Mouse (Mus musculus) limb, embryonic 10.5 days (tissue): ENCODE measurements around the gene Ncam1. TPM values are rescaled to one million over a fixed set of nuclear protein-coding genes. Genes with fewer than 3 reads are reported as not detected.
A peak's percentile ranks its signal among the peaks of the same experiment; 100 is the strongest.

ENCODE experiments used
- DNase-seq: peaks from one replicate; pipeline ENCODE4 v3.0.0-alpha.2; 2017; ENCODE audit warnings: low spot score
- H3K27ac ChIP-seq: fragments of 300-500 bp; sonication (generic); 2 replicates; pipeline ENCODE4 v1.5.1; 2016; ENCODE audit warnings: mild to moderate bottlenecking
- H3K27me3 ChIP-seq: fragments of 300-500 bp; sonication (generic); 2 replicates; pipeline ENCODE4 v1.6.1; 2016; ENCODE audit warnings: low read depth, mild to moderate bottlenecking; ENCODE audit not compliant: poor library complexity, severe bottlenecking
- H3K36me3 ChIP-seq: fragments of 300-500 bp; sonication (generic); 2 replicates; pipeline ENCODE4 v1.6.1; 2016; ENCODE audit warnings: mild to moderate bottlenecking, moderate library complexity
- H3K4me1 ChIP-seq: fragments of 300-500 bp; sonication (generic); 2 replicates; pipeline ENCODE4 v1.6.1; 2016
- H3K4me3 ChIP-seq: fragments of 300-500 bp; sonication (generic); 2 replicates; pipeline ENCODE4 v1.5.1; 2016; ENCODE audit warnings: mild to moderate bottlenecking, moderate library complexity
- H3K9me3 ChIP-seq: fragments of 300-500 bp; sonication (generic); replicated peaks from 2 replicates; pipeline ENCODE4 v1.6.1; 2016; ENCODE audit warnings: mild to moderate bottlenecking
- WGBS: fragments of 180-500 bp; shearing (Covaris S2); methylation state at CpG from one replicate; pipeline ENCODE4 v1.1.7; 2016; 5-methylcytosine and 5-hydroxymethylcytosine counted together
- polyA plus RNA-seq: library from polyadenylated mRNA; unstranded; fragments of >200 nt; fragmentation: Nextera tagmentation; extraction: Ambion mirVana; gene quantifications from 2 replicates; pipeline ENCODE4 v1.2.1, GENCODE M21; 2016

Gene Ncam1
- polyA plus RNA-seq, 1 experiment from 2014 or later, result 27.9 TPM

DNA sequence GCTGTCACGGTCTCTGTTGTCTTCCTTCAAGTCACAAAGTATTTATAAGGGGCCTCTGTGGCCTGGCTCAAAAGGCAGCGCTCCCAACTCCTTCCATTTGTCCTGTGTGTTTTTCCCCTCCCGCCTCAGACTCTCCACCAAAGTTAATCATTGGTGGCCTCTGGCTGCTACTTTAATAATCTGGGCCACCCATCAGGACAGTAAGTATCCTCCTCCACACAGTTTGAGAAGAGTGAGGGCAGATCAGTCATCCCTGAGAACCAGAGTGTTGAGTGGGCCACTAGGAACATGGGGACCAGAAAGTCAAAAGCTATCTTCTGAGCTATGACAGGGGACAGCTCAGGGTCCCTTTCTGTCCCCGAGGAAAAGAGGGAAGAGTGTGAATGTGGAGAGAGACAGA is 256.1 kb downstream of the Ncam1 start:
- no peak for DNase-seq
- Histone ChIP-seq H3K27me3 (no peaks in the 10 kb centered on the region), H3K4me3 (no peak overlapping the region), H3K9me3 (no peaks in the 10 kb centered on the region), H3K27ac (no peak overlapping the region), H3K36me3 (peaks cover 6% of the 10 kb centered on the region; the same call in 1 of the 2 replicates), H3K4me1 (0 out of 2 replicates have a peak, but pooled peaks cover 6% of the 10 kb centered on the region)
- 89% methylated on average over 4 of the region's 4 CpGs for WGBS

DNA sequence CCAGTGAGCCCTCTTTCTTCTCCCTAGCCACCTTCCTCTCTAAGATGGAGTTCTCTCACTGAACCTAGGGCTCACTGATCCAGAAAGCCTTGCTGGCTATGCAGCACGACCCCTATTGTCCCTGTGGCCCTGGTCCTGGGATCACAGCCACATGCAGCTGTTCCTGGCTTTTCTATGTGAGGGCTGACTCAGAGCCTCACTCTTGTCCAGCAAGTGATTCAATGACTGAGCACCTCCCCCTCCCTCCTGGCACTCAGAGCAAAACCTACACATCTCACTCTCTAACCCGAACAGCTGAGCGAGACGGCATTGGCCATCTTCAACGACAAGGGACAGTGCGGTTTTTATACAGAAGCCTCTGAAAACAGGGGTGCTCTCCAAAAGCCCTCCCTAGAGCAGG is 260.9 kb downstream of the Ncam1 start:
- Histone ChIP-seq H3K36me3 (peaks cover 4% of the 10 kb centered on the region; the same call in 1 of the 2 replicates), H3K4me1 (peaks cover 35% of the 10 kb centered on the region), H3K4me3 (no peak overlapping the region), H3K27ac (no peak overlapping the region), H3K9me3 (no peaks in the 10 kb centered on the region), H3K27me3 (no peaks in the 10 kb centered on the region)
- no peak for DNase-seq
- WGBS, result 88% methylated on average over 6 of the region's 6 CpGs

DNA sequence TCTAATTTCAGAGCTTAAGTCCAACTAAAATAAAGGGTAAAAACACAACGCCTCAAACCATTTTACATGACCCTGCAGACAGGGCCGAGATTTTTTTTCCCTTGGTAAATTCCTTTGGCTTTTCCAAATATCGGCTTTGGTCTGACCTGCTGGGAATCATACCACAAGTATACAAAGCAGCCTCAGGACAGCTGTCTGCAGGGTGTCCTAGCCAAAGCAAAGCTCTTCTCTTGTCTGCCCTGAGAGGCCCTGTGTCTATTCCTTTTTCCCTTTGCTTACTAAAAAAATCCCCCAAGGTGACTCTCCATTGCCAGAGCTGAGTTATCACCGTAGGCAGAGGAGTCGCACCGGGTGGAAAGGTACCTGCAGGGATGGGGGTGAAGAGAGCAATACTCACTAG is 262.1 kb downstream of the Ncam1 start:
- H3K9me3 ChIP-seq, result no peaks in the 10 kb centered on the region
- H3K4me1 ChIP-seq, result peaks cover 36% of the 10 kb centered on the region
- 78% methylated on average over 6 of the region's 6 CpGs for WGBS
- H3K27ac ChIP-seq, result no peak overlapping the region
- H3K4me3 ChIP-seq, result no peak overlapping the region
- no peak for DNase-seq
- H3K36me3 ChIP-seq, result no peaks in the 10 kb centered on the region
- H3K27me3 ChIP-seq, result no peaks in the 10 kb centered on the region

DNA sequence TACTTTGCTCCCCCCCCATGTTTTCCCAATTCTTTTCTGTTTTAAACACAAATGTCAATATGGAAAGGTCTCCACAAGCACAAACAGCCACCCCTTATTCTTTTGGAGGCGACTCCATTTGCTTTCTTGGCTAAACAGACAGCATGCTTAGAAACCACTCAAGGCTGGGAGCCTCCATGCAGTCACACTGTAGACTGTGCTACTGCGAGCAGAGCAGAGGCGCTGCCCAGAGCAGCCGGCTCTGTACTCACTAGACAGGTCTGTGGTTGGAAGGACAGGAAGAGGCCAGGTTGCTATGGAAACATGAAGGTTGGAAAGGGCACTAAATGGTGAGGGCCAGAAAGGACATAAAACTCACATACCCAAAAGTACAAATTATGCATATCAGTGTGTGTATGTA is 263.8 kb downstream of the Ncam1 start:
- WGBS, result 45% methylated on average over 4 of the region's 4 CpGs
- H3K4me1 ChIP-seq, result peaks cover 45% of the 10 kb centered on the region

DNA sequence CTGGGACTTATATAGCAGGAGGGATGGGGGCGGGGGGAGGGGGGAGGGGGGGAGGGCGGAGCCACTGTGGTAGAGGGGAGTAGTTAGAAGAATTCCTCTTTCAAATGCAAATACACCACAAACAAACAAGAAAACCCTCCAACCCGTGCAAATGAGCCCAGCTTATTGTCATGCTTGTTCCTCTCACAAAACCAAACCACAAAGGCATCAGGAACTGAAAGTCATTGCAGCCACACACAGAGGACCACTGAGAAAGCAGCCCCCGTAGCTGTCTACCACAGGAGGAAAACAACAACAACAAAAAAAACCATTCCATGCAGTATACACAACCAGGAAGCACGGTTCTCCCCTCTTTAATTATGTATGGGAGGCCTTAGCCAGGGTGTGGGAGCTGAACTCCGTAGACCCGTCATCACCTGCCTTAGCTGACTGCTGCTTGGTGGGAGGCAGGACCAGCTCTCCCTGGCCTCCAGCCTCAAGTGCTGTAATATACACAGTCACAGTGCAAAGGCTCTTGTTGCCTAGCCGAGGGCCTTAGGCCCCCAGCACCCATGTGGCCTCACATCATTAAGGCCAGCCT is 264.7 kb downstream of the Ncam1 start:
- H3K9me3 ChIP-seq, result no peaks in the 10 kb centered on the region
- no peaks in the 10 kb centered on the region for H3K36me3 ChIP-seq
- H3K4me1 ChIP-seq, result peaks cover 48% of the 10 kb centered on the region
- no peak overlapping the region for H3K4me3 ChIP-seq
- no peak for DNase-seq
- peak overlapping the region; percentile 61 for H3K27ac ChIP-seq
- no peaks in the 10 kb centered on the region for H3K27me3 ChIP-seq
- WGBS, result 22% methylated on average over 8 of the region's 8 CpGs

More for the DNA sequence above, 263.8 kb downstream of the Ncam1 start:
- Histone ChIP-seq H3K27me3 (no peaks in the 10 kb centered on the region), H3K36me3 (no peaks in the 10 kb centered on the region), H3K9me3 (no peaks in the 10 kb centered on the region), H3K4me3 (no peak overlapping the region), H3K27ac (peak overlapping the region; percentile 61; the same call in 1 of the 2 replicates)
- no peak for DNase-seq

DNA sequence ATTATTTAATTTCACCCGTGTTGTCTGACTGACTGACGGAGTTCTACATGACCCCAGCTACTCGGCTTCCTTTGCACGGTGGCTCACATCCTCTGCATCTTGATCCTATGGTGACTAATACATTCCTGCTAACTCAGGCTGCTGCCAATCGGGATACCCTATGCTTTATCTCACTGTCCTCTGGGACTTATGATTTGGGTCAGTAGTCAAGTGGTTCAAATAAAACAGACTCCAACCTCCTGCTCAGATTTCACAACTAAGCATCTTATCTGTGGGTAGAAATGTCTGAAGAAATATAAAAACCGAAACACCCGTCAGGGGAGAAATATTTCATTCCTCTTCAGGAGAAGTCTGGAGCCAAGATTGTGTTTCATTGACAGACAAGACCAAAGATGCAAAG is 265.3 kb downstream of the Ncam1 start:
- DNase-seq, result no peak
- no peak overlapping the region for H3K4me3 ChIP-seq
- WGBS, result 75% methylated on average over 7 of the region's 7 CpGs
- no peaks in the 10 kb centered on the region for H3K9me3 ChIP-seq
- H3K27me3 ChIP-seq, result no peaks in the 10 kb centered on the region
- no peak overlapping the region for H3K27ac ChIP-seq
- no peaks in the 10 kb centered on the region for H3K36me3 ChIP-seq
- peaks cover 48% of the 10 kb centered on the region for H3K4me1 ChIP-seq

DNA sequence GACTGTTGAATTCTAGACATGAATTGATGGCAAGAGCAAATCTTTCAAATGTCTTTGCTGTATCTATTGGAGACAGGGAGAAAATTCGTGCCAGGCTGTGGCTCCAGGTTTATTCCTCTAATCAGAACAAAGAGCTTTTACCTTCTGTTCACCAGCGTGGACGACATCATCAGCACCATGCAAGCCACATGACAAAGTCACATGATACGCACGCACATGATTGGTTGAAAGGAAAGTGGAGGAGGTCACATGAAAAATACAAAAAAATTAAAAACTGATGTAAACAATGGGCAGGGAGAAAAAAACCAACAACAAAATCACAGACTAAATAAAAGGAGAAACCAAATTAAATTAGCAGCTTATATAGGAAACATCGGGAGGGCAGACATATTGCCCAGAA is 266.9 kb downstream of the Ncam1 start:
- Histone ChIP-seq H3K27me3 (no peaks in the 10 kb centered on the region), H3K4me1 (peaks cover 50% of the 10 kb centered on the region), H3K27ac (no peak overlapping the region), H3K4me3 (no peak overlapping the region), H3K36me3 (no peaks in the 10 kb centered on the region), H3K9me3 (no peaks in the 10 kb centered on the region)
- WGBS, result 93% methylated on average over 6 of the region's 6 CpGs
- DNase-seq, result no peak

DNA sequence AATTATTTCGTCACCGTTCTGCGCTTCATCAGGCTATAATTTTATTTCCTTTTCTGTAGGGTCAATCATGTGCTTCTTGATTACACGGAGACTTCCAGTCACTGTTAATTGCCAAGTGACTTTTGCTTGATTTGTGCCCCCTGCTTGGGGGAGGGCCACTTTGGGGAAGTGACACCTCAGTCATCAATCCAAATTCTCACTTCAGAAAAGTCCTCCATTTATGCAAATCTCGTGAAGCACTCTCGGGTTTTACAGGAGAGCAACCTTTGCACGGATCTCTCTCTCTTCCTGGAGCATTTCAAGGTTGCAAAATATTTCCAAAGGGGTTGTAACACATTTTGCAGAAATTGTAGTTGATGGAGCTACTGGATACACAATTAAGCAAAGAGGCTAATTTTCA is 267.5 kb downstream of the Ncam1 start:
- no peak for DNase-seq
- Histone ChIP-seq H3K27ac (no peak overlapping the region), H3K36me3 (no peaks in the 10 kb centered on the region), H3K4me3 (no peak overlapping the region), H3K27me3 (no peaks in the 10 kb centered on the region), H3K9me3 (no peaks in the 10 kb centered on the region), H3K4me1 (peaks cover 45% of the 10 kb centered on the region)
- WGBS, result 33% methylated on average over 7 of the region's 7 CpGs

DNA sequence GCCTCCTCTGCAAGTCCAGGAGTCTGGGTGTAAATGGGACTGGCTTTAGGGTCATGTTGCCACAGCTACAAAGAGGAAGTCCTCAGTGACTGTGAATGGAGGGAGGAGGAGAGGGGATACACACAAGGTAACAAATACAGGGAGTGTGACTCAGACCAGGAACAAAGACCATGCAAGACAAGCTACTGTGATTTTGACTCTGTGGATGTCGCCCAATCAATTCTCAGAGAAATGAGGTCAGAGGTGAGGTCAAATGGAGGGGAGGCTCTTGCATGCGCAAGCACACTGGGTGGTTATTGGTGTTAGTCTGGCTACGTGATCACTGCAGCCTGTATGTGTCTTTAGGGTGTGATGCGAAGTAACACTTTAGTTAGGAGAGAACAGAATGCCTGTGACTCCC is 268.0 kb downstream of the Ncam1 start:
- no peak overlapping the region for H3K27ac ChIP-seq
- H3K9me3 ChIP-seq, result no peaks in the 10 kb centered on the region
- H3K27me3 ChIP-seq, result no peaks in the 10 kb centered on the region
- peaks cover 40% of the 10 kb centered on the region for H3K4me1 ChIP-seq
- no peak for DNase-seq
- 27% methylated on average over 4 of the region's 4 CpGs for WGBS
- H3K4me3 ChIP-seq, result no peak overlapping the region
- no peaks in the 10 kb centered on the region for H3K36me3 ChIP-seq

DNA sequence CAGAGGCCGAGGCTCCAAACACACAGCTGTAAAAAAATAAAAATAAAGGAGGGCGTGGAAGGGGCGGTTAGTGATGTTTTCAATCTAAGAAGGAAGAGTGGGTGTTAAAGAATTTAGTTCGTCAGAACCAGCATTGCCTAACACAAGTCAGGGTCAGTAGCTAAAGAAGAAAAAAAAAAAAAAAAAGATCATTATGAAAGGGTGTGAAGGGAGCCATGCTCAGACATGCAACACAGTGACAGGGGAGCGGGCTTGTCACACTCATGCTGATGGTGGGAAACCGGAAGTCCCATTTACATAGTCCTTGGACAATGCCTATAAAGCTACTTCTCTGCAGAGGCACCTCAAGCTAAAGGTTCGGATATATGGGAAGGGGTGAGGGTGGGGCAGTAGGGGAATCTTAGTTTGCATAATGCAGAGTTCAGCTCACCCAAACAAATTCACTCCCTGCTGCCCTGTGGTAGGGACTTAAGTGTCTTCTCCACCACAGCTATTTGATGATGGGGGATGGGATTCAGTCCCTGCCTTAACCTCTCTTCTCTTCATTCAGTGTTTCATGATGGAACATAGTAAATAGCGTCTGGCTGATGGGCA is 269.3 kb downstream of the Ncam1 start:
- WGBS, result 66% methylated on average over 8 of the region's 8 CpGs
- DNase-seq, result no peak
- H3K36me3 ChIP-seq, result no peaks in the 10 kb centered on the region
- no peaks in the 10 kb centered on the region for H3K27me3 ChIP-seq
- H3K4me3 ChIP-seq, result no peak overlapping the region
- peaks cover 37% of the 10 kb centered on the region for H3K4me1 ChIP-seq
- H3K27ac ChIP-seq, result no peak overlapping the region
- H3K9me3 ChIP-seq, result no peaks in the 10 kb centered on the region

DNA sequence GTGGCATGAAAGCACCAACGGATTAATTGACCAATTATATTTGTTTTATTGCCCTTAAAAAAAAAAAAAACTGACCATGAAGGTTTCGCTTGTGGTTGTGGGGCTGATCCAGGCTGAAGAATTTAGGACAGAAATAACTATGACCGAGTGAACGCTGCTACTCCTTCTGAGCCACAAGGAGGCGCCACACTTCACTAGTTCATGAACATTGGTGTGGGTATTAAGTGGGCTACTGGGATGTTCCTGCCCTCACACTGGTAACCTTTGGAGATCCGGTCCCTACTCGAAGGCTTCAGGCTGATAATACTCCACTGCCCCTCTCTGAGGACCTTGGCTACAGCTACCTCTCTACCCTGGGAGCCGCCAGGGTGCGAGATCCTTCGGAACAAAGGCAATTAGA is 269.8 kb downstream of the Ncam1 start:
- Histone ChIP-seq H3K4me3 (no peak overlapping the region), H3K36me3 (no peaks in the 10 kb centered on the region), H3K4me1 (peaks cover 37% of the 10 kb centered on the region), H3K9me3 (no peaks in the 10 kb centered on the region), H3K27me3 (no peaks in the 10 kb centered on the region), H3K27ac (no peak overlapping the region)
- peak; percentile 61 for DNase-seq
- 59% methylated on average over 10 of the region's 10 CpGs for WGBS

DNA sequence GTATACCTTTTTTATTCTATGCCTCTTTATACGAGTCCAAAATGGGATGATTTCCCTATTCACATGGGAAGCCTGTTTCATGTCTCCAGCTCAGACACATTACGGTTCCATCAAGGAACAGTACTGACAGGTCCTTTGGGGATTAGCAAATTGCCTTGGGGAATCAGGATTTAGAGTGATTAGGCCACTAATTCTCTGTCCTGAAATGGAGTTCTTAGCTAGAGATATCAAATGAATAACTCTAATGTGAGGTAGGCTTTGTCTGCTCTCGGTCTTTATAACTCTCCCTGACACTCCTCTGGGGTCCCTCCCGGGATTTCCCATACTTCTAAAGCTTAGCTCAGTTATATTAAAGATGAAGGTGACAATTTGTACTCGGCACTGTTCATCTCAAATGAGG is 270.7 kb downstream of the Ncam1 start:
- peaks cover 33% of the 10 kb centered on the region for H3K4me1 ChIP-seq
- 86% methylated on average over 5 of the region's 5 CpGs for WGBS

DNA sequence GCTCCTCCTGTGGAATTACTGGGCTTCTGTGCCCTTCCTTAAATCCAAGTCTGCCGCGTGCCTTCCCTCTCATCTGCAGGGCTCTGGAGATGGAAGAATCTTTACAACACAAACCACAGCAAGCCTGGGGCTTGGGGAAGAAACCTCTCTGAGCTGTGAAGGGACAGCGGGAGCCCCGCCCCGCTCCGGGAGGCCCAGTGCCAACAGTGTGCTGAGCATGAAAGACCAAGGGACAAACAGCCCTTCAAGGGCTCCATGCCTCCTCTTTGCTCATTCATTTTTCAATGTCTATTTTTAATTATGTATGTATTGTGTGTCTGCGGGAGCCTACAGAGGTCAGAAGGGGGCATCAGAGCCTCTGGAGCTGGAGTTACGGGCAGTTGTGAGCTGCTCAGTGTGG is 271.4 kb downstream of the Ncam1 start:
- Histone ChIP-seq H3K27ac (no peak overlapping the region), H3K4me1 (peaks cover 33% of the 10 kb centered on the region), H3K36me3 (no peaks in the 10 kb centered on the region), H3K4me3 (no peak overlapping the region), H3K27me3 (no peaks in the 10 kb centered on the region), H3K9me3 (no peaks in the 10 kb centered on the region)
- WGBS, result 66% methylated on average over 8 of the region's 8 CpGs
- DNase-seq, result no peak

More for the DNA sequence above, 270.7 kb downstream of the Ncam1 start:
- no peak for DNase-seq
- Histone ChIP-seq H3K27ac (no peak overlapping the region), H3K36me3 (no peaks in the 10 kb centered on the region), H3K27me3 (no peaks in the 10 kb centered on the region), H3K9me3 (no peaks in the 10 kb centered on the region), H3K4me3 (no peak overlapping the region)

DNA sequence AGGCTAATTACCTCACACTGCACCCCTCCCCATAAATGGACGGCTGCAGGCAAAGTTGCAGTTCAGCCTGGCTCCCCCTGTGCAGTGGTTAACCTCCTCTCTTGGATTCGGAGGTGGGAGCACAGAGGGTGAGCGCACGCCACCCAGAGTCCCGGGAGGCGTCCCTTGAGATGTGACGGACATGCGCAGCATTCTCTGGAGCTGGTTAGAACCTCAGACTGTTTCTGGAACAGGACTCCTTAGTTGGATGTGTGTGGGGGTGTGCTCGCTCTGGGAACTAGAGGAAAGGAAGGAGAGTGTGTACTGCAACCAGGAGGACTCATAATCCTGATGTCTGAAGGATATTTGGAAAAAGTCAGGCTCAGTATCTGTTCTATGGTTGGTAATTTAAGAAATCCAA is 274.0 kb downstream of the Ncam1 start:
- Histone ChIP-seq H3K27ac (no peak overlapping the region), H3K27me3 (no peaks in the 10 kb centered on the region), H3K9me3 (no peaks in the 10 kb centered on the region), H3K4me1 (peaks cover 15% of the 10 kb centered on the region), H3K4me3 (no peak overlapping the region), H3K36me3 (0 out of 2 replicates have a peak, but pooled peaks cover under 1% of the 10 kb centered on the region)
- WGBS, result 70% methylated on average over 9 of the region's 9 CpGs
- DNase-seq, result no peak
